Mouse (Mus musculus) embryonic facial prominence, embryonic 13.5 days (tissue): ENCODE measurements around the gene Spsb3. TPM values are rescaled to one million over a fixed set of nuclear protein-coding genes. Genes with fewer than 3 reads are reported as not detected.

Experiments
- ATAC-seq: fragments of 200-750 bp; cut with Nextera tagmentation; 2 replicates; pipeline ENCODE4 v1.8.0; 2017; ENCODE audit warnings: low read depth; ENCODE audit not compliant: insufficient number of reproducible peaks, insufficient read depth, low FRiP score, low TSS enrichment
- H3K27ac ChIP-seq: fragments of 300-500 bp; sonication (generic); 2 replicates; pipeline ENCODE4 v1.5.1; 2015; ENCODE audit warnings: moderate library complexity, mild to moderate bottlenecking, inconsistent platforms
- H3K27me3 ChIP-seq: fragments of 300-500 bp; sonication (generic); 2 replicates; pipeline ENCODE4 v1.6.1; 2015; ENCODE audit warnings: mild to moderate bottlenecking, inconsistent platforms
- H3K36me3 ChIP-seq: fragments of 300-500 bp; sonication (generic); 2 replicates; pipeline ENCODE4 v1.6.1; 2015; ENCODE audit warnings: mild to moderate bottlenecking, inconsistent platforms
- H3K4me1 ChIP-seq: fragments of 300-500 bp; sonication (generic); 2 replicates; pipeline ENCODE4 v1.6.1; 2015; ENCODE audit warnings: inconsistent platforms
- H3K4me2 ChIP-seq: fragments of 300-500 bp; sonication (generic); 2 replicates; pipeline ENCODE4 v1.6.1; 2015; ENCODE audit warnings: moderate library complexity, mild to moderate bottlenecking, inconsistent platforms
- H3K4me3 ChIP-seq: fragments of 300-500 bp; sonication (generic); 2 replicates; pipeline ENCODE4 v1.5.1; 2015; ENCODE audit warnings: mild to moderate bottlenecking, inconsistent platforms
- H3K9ac ChIP-seq: fragments of 300-500 bp; sonication (generic); 2 replicates; pipeline ENCODE4 v1.6.1; 2015; ENCODE audit warnings: mild to moderate bottlenecking, inconsistent platforms
- H3K9me3 ChIP-seq: fragments of 300-500 bp; sonication (generic); 2 replicates; pipeline ENCODE4 v1.6.1; 2016; ENCODE audit warnings: inconsistent platforms
- WGBS: fragments of 180-500 bp; shearing (Covaris S2); methylation state at CpG from one replicate; pipeline ENCODE4 v1.1.7; 2015; ENCODE audit warnings: mixed read lengths; 5-methylcytosine and 5-hydroxymethylcytosine counted together
- polyA plus RNA-seq: library from polyadenylated mRNA; unstranded; fragments of >200 nt; fragmentation: Nextera tagmentation; extraction: Ambion mirVana; gene quantifications from 2 replicates; pipeline ENCODE4 v1.2.1, GENCODE M21; 2015

Spsb3 gene
- polyA plus RNA-seq, 1 experiment from 2014 or later = 43.2 TPM

GRCm38 (mm10) chr17:24934926-24935325 lies 48.5 kb downstream of the Spsb3 start:
- 79% methylated on average over 4 of the region's 4 CpGs for WGBS
- Histone ChIP-seq H3K9me3 (no peaks in the 10 kb centered on the region), H3K36me3 (peaks cover 4% of the 10 kb centered on the region; the same call in 1 of the 2 replicates), H3K4me1 (peaks cover 24% of the 10 kb centered on the region), H3K27ac (no peak overlapping the region), H3K4me2 (peak overlapping the region; percentile 73), H3K27me3 (no peaks in the 10 kb centered on the region), H3K4me3 (peak overlapping the region; percentile 95), H3K9ac (peak overlapping the region; percentile 94)
- ATAC-seq = no peak

- H3K9ac ChIP-seq = peak overlapping the region; percentile 94
- no peaks in the 10 kb centered on the region for H3K27me3 ChIP-seq
- no peaks in the 10 kb centered on the region for H3K9me3 ChIP-seq
- H3K36me3 ChIP-seq = peaks cover 4% of the 10 kb centered on the region; the same call in 1 of the 2 replicates
- peak overlapping the region; percentile 95 for H3K4me3 ChIP-seq
- H3K27ac ChIP-seq = no peak overlapping the region
- ATAC-seq = no peak
- peak overlapping the region; percentile 73 for H3K4me2 ChIP-seq
- peaks cover 24% of the 10 kb centered on the region for H3K4me1 ChIP-seq
Observed at GRCm38 (mm10) chr17:24935666-24936065, 49.2 kb downstream of the Spsb3 start.

GRCm38 (mm10) chr17:24936259-24937237 lies 50.1 kb downstream of the Spsb3 start, which contains the start of gene Mapk8ip3:
Mapk8ip3 (minus strand) TSS chr17:24936977.
- H3K27ac ChIP-seq = peak within 1 kb of the TSS; percentile 80
- ATAC-seq = peak; percentile 90
- WGBS = under 1% methylated on average over 78 of the region's 78 CpGs

GRCm38 (mm10) chr17:24937266-24937665 lies 50.8 kb downstream of the Spsb3 start:
- ATAC-seq = no peak
- H3K9ac ChIP-seq = peak overlapping the region; percentile 94
- 49% methylated on average over 6 of the region's 6 CpGs for WGBS

More at GRCm38 (mm10) chr17:24936259-24937237, 50.1 kb downstream of the Spsb3 start, which contains the start of gene Mapk8ip3:
- Histone ChIP-seq H3K36me3 (peaks cover 1% of the 10 kb centered on the region; the same call in 1 of the 2 replicates), H3K4me3 (peak within 1 kb of the TSS; percentile 95), H3K4me1 (peaks cover 24% of the 10 kb centered on the region), H3K27me3 (no peaks in the 10 kb centered on the region), H3K4me2 (peak within 1 kb of the TSS; percentile 73), H3K9ac (peak within 1 kb of the TSS; percentile 94), H3K9me3 (no peaks in the 10 kb centered on the region)

More at GRCm38 (mm10) chr17:24937266-24937665, 50.8 kb downstream of the Spsb3 start:
- Histone ChIP-seq H3K27me3 (no peaks in the 10 kb centered on the region), H3K27ac (peak overlapping the region; percentile 80), H3K9me3 (no peaks in the 10 kb centered on the region), H3K4me1 (peaks cover 24% of the 10 kb centered on the region), H3K36me3 (0 out of 2 replicates have a peak, but pooled peaks cover 3% of the 10 kb centered on the region), H3K4me2 (peak overlapping the region; percentile 73), H3K4me3 (peak overlapping the region; percentile 95)

Other genes with a start within 250 kb of the Spsb3 start
- 50.2 and 50.4 TPM in 2 replicates for gene Slc9a3r2, start 236.3 kb upstream of the Spsb3 start, polyA plus RNA-seq
- gene Npw, start 228.2 kb upstream of the Spsb3 start, polyA plus RNA-seq = 0.74 and 1.2 TPM in 2 replicates
- gene Zfp598, start 217.0 kb upstream of the Spsb3 start, polyA plus RNA-seq = 21.4 and 22.1 TPM in 2 replicates
- gene Syngr3, start 196.7 kb upstream of the Spsb3 start, polyA plus RNA-seq = 4.6 and 4.9 TPM in 2 replicates
- gene Gfer, start 190.5 kb upstream of the Spsb3 start, polyA plus RNA-seq = 43.8 and 49.0 TPM in 2 replicates
- gene Noxo1, start 190.4 kb upstream of the Spsb3 start, polyA plus RNA-seq = 2.6 and 3.5 TPM in 2 replicates
- gene Tbl3, start 179.0 kb upstream of the Spsb3 start, polyA plus RNA-seq = 74.2 and 81.6 TPM in 2 replicates
- 0.20 and 0.23 TPM in 2 replicates for gene Rnf151, start 168.6 kb upstream of the Spsb3 start, polyA plus RNA-seq
- 1,313 and 1,443 TPM in 2 replicates for gene Rps2, start 168.5 kb upstream of the Spsb3 start, polyA plus RNA-seq
- 217 and 229 TPM in 2 replicates for gene Ndufb10, start 162.2 kb upstream of the Spsb3 start, polyA plus RNA-seq
- not detected in 2 replicates for gene Rpl3l, start 158.8 kb upstream of the Spsb3 start, polyA plus RNA-seq
- gene Msrb1, start 150.0 kb upstream of the Spsb3 start, polyA plus RNA-seq = 27.8 and 27.9 TPM in 2 replicates
- 17.9 and 21.6 TPM in 2 replicates for gene Hs3st6, start 133.7 kb upstream of the Spsb3 start, polyA plus RNA-seq
- 0.19 TPM in 1 of 2 replicates, not detected in the other for gene Meiob, start 82.4 kb upstream of the Spsb3 start, polyA plus RNA-seq
- gene Hagh, start 46.5 kb upstream of the Spsb3 start, polyA plus RNA-seq = 28.3 and 28.4 TPM in 2 replicates
- gene Fahd1, start 36.3 kb upstream of the Spsb3 start, polyA plus RNA-seq = 20.3 and 22.4 TPM in 2 replicates
- gene Igfals, start 20.6 kb upstream of the Spsb3 start, polyA plus RNA-seq = 0.37 and 0.42 TPM in 2 replicates
- 46.3 and 51.5 TPM in 2 replicates for gene Nubp2, start 294 bp upstream of the Spsb3 start, polyA plus RNA-seq
- gene Eme2, start 8.4 kb downstream of the Spsb3 start, polyA plus RNA-seq = 31.9 and 34.4 TPM in 2 replicates
- 86.1 and 93.0 TPM in 2 replicates for gene Mrps34, start 8.5 kb downstream of the Spsb3 start, polyA plus RNA-seq
- 48.9 and 58.2 TPM in 2 replicates for gene Nme3, start 9.9 kb downstream of the Spsb3 start, polyA plus RNA-seq
- 41.6 and 43.0 TPM in 2 replicates for gene Mapk8ip3, start 50.3 kb downstream of the Spsb3 start, polyA plus RNA-seq
- gene Jpt2, start 74.0 kb downstream of the Spsb3 start, polyA plus RNA-seq = 217 and 236 TPM in 2 replicates
- 8.5 and 9.7 TPM in 2 replicates for gene Cramp1l, start 129.1 kb downstream of the Spsb3 start, polyA plus RNA-seq
- gene Ift140, start 129.4 kb downstream of the Spsb3 start, polyA plus RNA-seq = 22.0 and 26.2 TPM in 2 replicates
- 15.2 and 18.4 TPM in 2 replicates for gene Tmem204, start 196.9 kb downstream of the Spsb3 start, polyA plus RNA-seq
- gene Telo2, start 229.3 kb downstream of the Spsb3 start, polyA plus RNA-seq = 48.1 and 53.5 TPM in 2 replicates
- gene Ptx4, start 234.1 kb downstream of the Spsb3 start, polyA plus RNA-seq = 0.83 and 1.2 TPM in 2 replicates
- 26.0 and 27.8 TPM in 2 replicates for gene Clcn7, start 246.7 kb downstream of the Spsb3 start, polyA plus RNA-seq